Mouse (Mus musculus) liver, adult 2 months (tissue): ENCODE measurements around the gene H2-Oa. TPM values are rescaled to one million over a fixed set of nuclear protein-coding genes. Genes with fewer than 3 reads are reported as not detected.
A peak's percentile ranks its signal among the peaks of the same experiment; 100 is the strongest.

Source experiments
- DNase-seq: peaks from one replicate; pipeline ENCODE4 v3.0.0-alpha.2; 2011; ENCODE audit warnings: low read depth, low spot score; ENCODE audit errors: extremely low read depth
- H3K27ac ChIP-seq: fragments of 200-500 bp; replicated peaks from 2 replicates; pipeline ENCODE4 v1.5.1; 2012; ENCODE audit warnings: low read depth, mild to moderate bottlenecking, control low read depth, inconsistent platforms, low read length; ENCODE audit not compliant: insufficient read depth
- H3K27me3 ChIP-seq: fragments of 200-500 bp; 2 replicates; pipeline ENCODE4 v1.6.1; 2012; ENCODE audit warnings: mild to moderate bottlenecking, moderate library complexity, low read length, inconsistent platforms; ENCODE audit not compliant: control insufficient read depth, insufficient read depth
- H3K36me3 ChIP-seq: fragments of 200-500 bp; 2 replicates; pipeline ENCODE4 v1.6.1; 2012; ENCODE audit warnings: low read length, inconsistent platforms; ENCODE audit not compliant: control insufficient read depth, insufficient read depth
- H3K4me1 ChIP-seq: fragments of 200-500 bp; 2 replicates; pipeline ENCODE4 v1.6.1; 2011; ENCODE audit warnings: low read length; ENCODE audit not compliant: control insufficient read depth, insufficient read depth
- H3K4me3 ChIP-seq: fragments of 200-500 bp; 2 replicates; pipeline ENCODE4 v1.5.1; 2011; ENCODE audit warnings: low read depth, mild to moderate bottlenecking, control low read depth, low read length, moderate library complexity; ENCODE audit not compliant: insufficient read depth
- H3K79me2 ChIP-seq: fragments of 200-500 bp; 2 replicates; pipeline ENCODE4 v1.6.1; 2012; ENCODE audit warnings: inconsistent platforms, mild to moderate bottlenecking, low read length, moderate library complexity; ENCODE audit not compliant: control insufficient read depth, insufficient read depth
- H3K9ac ChIP-seq: fragments of 200-500 bp; 2 replicates; pipeline ENCODE4 v1.6.1; 2012; ENCODE audit warnings: low read depth, mild to moderate bottlenecking, control low read depth, inconsistent platforms, low read length
- CTCF ChIP-seq: fragments of 200-500 bp; IDR thresholded peaks from 2 replicates; pipeline ENCODE4 v1.5.1; 2011; ENCODE audit warnings: low read depth, low read length, control low read depth
- POLR2A ChIP-seq: fragments of 200-500 bp; IDR thresholded peaks from 2 replicates; pipeline ENCODE4 v1.6.1; 2011; ENCODE audit warnings: low read length, control low read depth; ENCODE audit not compliant: insufficient read depth; ENCODE audit errors: extremely low read depth
- WGBS: fragments of 180-500 bp; shearing (Covaris S2); methylation state at CpG from one replicate; pipeline ENCODE4 v1.1.7; 2018; 5-methylcytosine and 5-hydroxymethylcytosine counted together
- polyA plus RNA-seq: library from polyadenylated mRNA; depleted of rRNA; stranded (reverse); fragments of >200 nt; gene quantifications from 2 replicates; pipeline ENCODE4 v1.2.3, GENCODE M21; 2012
- total RNA-seq: library from RNA; depleted of rRNA; stranded (reverse); fragments of >200 nt; gene quantifications from 2 replicates; pipeline ENCODE4 v1.2.3, GENCODE M21; 2014

H2-Oa gene
- total and polyA plus RNA-seq, 2 experiments, result 0.28 to 1.4 TPM

DNA sequence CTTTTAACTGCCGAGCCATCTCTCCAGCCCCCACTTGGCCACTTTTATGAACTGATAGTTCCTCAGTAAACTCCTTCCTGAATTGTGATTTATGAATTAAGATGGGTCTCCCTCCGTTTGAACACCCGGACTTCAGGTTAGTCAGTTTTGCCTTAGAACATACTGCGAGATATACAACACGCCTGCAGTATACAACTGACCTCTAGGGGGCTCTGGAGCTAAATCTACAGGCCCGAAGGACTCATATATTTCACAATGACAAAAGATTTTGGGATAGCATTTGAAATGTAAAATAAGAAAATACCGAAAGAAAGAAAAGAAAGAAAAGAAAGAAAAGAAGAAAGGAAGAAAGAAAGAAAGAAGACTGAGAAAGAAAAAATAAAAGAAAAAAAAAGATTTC is 16.9 kb upstream of the H2-Oa start:
- H3K4me3 ChIP-seq, result no peak overlapping the region
- no peaks in the 10 kb centered on the region; the same call in 1 of the 2 replicates for H3K27me3 ChIP-seq
- 47% methylated on average over 7 of the region's 7 CpGs for WGBS
- H3K79me2 ChIP-seq, result no peaks in the 10 kb centered on the region
- H3K9ac ChIP-seq, result no peak overlapping the region
- TF ChIP-seq CTCF (no peak), POLR2A (no peak)
- H3K27ac ChIP-seq, result no peak overlapping the region
- DNase-seq, result peak; percentile 46
- no peaks in the 10 kb centered on the region for H3K36me3 ChIP-seq
- H3K4me1 ChIP-seq, result no peaks in the 10 kb centered on the region

DNA sequence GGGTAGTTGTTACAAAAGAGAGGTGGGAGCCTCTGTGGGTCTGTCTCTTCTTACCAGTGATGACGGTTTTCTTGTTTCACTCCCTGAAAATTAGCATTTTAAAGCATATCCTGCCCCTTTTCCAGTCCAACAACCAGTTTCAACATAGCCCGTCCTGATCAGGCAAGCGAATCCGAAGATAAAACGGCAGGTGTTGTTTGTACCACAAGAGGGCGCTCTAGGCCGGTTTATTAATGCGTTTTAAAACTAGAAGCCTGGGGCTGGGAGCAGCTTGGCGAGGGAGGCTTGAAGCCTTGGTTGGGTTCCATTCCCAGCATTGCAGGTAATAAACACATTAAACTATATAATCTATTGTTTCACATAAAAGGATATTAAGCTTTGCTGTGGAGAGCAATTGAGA is 14.6 kb upstream of the H2-Oa start:
- H3K4me1 ChIP-seq, result no peaks in the 10 kb centered on the region
- DNase-seq, result peak; percentile 56
- H3K9ac ChIP-seq, result no peak overlapping the region
- no peaks in the 10 kb centered on the region for H3K79me2 ChIP-seq
- H3K4me3 ChIP-seq, result no peak overlapping the region
- no peak overlapping the region for H3K27ac ChIP-seq
- H3K27me3 ChIP-seq, result no peaks in the 10 kb centered on the region; the same call in 1 of the 2 replicates
- H3K36me3 ChIP-seq, result no peaks in the 10 kb centered on the region
- TF ChIP-seq CTCF (peak; percentile 57), POLR2A (no peak)
- 1% methylated on average over 9 of the region's 9 CpGs for WGBS

DNA sequence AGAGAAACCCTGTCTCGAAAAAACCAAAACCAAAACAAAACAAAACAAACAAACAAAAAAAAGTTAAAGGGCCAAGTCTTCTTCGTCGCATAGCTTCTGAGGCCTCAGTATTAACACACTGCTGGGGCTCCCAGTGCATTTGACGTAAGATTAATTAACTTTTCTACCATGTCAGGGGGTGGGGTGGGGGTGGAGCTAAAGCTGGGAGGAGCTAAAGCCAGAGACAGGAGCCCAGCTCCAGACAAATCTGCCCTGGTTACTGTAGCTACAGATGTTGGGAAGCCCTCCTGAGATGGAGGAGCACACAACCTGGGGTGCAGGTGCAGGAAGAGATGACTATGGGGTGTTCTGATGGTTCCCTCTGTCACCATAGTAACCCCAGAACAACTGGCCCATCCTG is 14.0 kb upstream of the H2-Oa start:
- Histone ChIP-seq H3K79me2 (no peaks in the 10 kb centered on the region), H3K4me1 (no peaks in the 10 kb centered on the region), H3K27me3 (no peaks in the 10 kb centered on the region; the same call in 1 of the 2 replicates), H3K36me3 (no peaks in the 10 kb centered on the region), H3K27ac (no peak overlapping the region), H3K9ac (no peak overlapping the region), H3K4me3 (no peak overlapping the region)
- TF ChIP-seq CTCF (no peak), POLR2A (no peak)
- 57% methylated on average over 4 of the region's 4 CpGs for WGBS
- peak; percentile 7 for DNase-seq

DNA sequence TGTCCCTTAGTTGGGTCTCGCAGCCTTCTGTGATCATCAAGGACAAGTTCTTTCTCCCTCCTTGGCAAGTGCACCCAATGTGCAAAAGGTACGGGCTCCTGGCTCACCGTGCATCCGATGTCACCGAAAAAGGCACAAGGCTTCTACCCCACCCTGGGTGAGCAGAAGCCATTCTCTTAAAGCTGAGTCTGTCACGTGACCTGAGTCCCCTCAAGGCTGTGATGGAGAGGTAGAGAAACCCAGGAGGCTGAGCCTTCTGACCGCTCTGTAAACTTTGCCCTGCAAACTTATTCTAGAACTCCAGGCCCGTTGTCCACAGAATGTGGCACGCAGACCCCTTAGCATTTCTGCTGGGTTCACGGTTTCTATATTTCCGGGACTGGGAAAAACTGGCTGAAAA is 13.1 kb upstream of the H2-Oa start:
- Histone ChIP-seq H3K27me3 (no peaks in the 10 kb centered on the region; the same call in 1 of the 2 replicates), H3K9ac (no peak overlapping the region)
- TF ChIP-seq POLR2A (no peak), CTCF (no peak)

DNA sequence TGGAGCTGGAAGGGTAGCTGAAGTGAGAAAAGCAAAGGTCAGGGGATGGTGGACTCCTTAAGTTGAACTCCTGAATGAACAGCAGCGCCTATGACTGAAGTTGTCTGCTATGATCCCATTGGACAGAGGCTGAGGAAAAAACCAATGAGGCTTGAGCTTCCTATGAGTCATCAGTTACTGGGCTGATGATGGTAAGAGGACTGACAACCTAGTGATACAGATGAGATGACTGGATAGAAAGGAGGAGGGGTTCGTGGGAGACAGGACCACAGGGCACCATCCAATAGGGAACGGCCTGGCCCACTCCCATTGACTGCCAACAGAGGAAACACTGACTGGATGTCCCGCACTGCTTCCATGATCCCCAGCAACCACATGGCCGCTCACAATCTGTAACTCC is 12.5 kb upstream of the H2-Oa start:
- Histone ChIP-seq H3K36me3 (no peaks in the 10 kb centered on the region), H3K27ac (no peak overlapping the region), H3K4me3 (no peak overlapping the region), H3K79me2 (no peaks in the 10 kb centered on the region), H3K27me3 (no peaks in the 10 kb centered on the region; the same call in 1 of the 2 replicates), H3K4me1 (no peaks in the 10 kb centered on the region), H3K9ac (no peak overlapping the region)
- DNase-seq, result peak; percentile 67
- WGBS, result 22% methylated on average over 5 of the region's 5 CpGs
- TF ChIP-seq CTCF, result no peak
- no peak for TF ChIP-seq POLR2A

More for the DNA sequence above, 13.1 kb upstream of the H2-Oa start:
- no peak overlapping the region for H3K4me3 ChIP-seq
- no peaks in the 10 kb centered on the region for H3K36me3 ChIP-seq
- DNase-seq, result no peak
- no peaks in the 10 kb centered on the region for H3K79me2 ChIP-seq
- H3K4me1 ChIP-seq, result no peaks in the 10 kb centered on the region
- no peak overlapping the region for H3K27ac ChIP-seq
- WGBS, result 85% methylated on average over 11 of the region's 11 CpGs

DNA sequence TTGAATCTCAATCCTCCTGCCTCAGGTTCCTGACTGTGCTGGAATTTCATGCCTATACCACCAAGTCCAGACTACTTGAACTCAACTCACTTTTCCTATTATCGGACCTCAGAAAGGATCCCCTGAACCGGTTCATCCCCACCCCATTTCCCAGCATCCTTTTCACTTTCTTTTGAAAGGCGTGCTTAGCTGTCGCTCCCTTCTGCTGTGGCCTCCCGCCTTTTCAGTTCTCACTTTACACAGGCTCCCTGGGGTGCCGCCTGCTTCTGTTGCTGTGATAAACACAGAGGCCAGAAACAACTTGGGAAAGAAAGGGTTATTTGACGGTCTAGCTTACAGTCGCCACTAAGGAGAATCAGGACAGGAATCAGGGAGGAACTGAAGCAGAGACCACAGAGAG is 9.0 kb upstream of the H2-Oa start:
- H3K9ac ChIP-seq, result no peak overlapping the region
- no peak overlapping the region for H3K27ac ChIP-seq
- H3K79me2 ChIP-seq, result no peaks in the 10 kb centered on the region
- TF ChIP-seq POLR2A (no peak), CTCF (no peak)
- DNase-seq, result no peak
- no peaks in the 10 kb centered on the region; the same call in 1 of the 2 replicates for H3K27me3 ChIP-seq
- 29% methylated on average over 8 of the region's 8 CpGs for WGBS
- H3K4me3 ChIP-seq, result no peak overlapping the region
- no peaks in the 10 kb centered on the region for H3K36me3 ChIP-seq
- no peaks in the 10 kb centered on the region for H3K4me1 ChIP-seq
